Mouse (Mus musculus): ENCODE results near the gene Sox30. TPM values are rescaled to one million over a fixed set of nuclear protein-coding genes. Genes with fewer than 3 reads are reported as not detected.

Sox30 gene
- total and polyA plus RNA-seq, 3 experiments: not detected

DNA sequence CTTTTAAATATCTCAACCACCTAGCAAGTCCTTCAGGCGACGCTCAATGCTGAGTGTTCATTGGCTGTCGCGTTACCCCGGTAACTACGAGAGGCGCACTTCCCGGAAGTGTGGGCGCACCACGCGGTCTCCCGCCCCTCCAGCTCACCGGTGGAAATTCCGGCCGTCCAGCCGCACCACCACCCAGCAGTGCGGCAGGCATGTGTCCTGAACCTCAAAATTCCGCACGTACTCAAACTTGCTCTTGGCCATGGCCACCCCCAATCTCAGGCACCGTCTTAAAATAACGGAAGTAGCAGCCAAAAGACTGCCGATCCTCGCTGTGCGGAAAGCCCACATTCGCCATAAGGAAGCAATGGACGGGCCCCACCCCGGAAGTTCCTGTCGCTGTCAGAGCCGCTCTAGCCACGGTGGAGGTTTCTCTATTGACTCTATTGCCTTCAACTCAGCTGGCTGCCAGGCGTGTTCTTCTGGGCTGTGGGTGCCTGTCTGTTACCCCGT, 24.9 kb upstream of the Sox30 start, which contains the start of gene Thg1l (continued):
- TF ChIP-seq MAFK (IDR thresholded peaks at IDR 0.05; ENCODE audit: insufficient replicate concordance, low read length) (no peak), SIN3A (IDR thresholded peaks at IDR 0.05; ENCODE audit: low read length) (peak; percentile 100), PAX5 (IDR thresholded peaks at IDR 0.05; ENCODE audit: low read length) (no peak), MXI1 (IDR thresholded peaks at IDR 0.05; ENCODE audit: low read depth, low read length) (peak; percentile 99), ZMIZ1 (IDR thresholded peaks at IDR 0.05; ENCODE audit: low read depth, low read length) (peak; percentile 92), CHD1 (IDR thresholded peaks at IDR 0.05; ENCODE audit: low read depth, low read length) (no peak), ZC3H11A (IDR thresholded peaks at IDR 0.05; ENCODE audit: low read depth, low read length) (no peak), MAZ (IDR thresholded peaks at IDR 0.05; ENCODE audit: low read depth, low read length) (0 out of 2 replicates have a peak, but pooled peaks have one; percentile 78), RAD21 (IDR thresholded peaks at IDR 0.05; ENCODE audit: low read depth, low read length) (no peak), BHLHE40 (IDR thresholded peaks at IDR 0.05; ENCODE audit: low read depth, low read length) (peak; percentile 25; the same call in 1 of the 2 replicates), SMC3 (IDR thresholded peaks at IDR 0.05; ENCODE audit: low read depth, low read length) (no peak), TBP (conservative IDR thresholded peaks at IDR 0.05; ENCODE audit: low read depth, low read length) (peak; percentile 91), POLR2AphosphoS2 (IDR thresholded peaks at IDR 0.05; ENCODE audit: low read depth, low read length) (peak; percentile 89; the same call in 1 of the 2 replicates), ETS1 (conservative IDR thresholded peaks at IDR 0.05; ENCODE audit: low read depth, low read length) (peak; percentile 70), ELF1 (IDR thresholded peaks at IDR 0.05; ENCODE audit: low read depth, low read length) (peak; percentile 99), CTCF (conservative IDR thresholded peaks at IDR 0.05 in 1 of 2, IDR thresholded peaks at IDR 0.05 in 1 of 2; ENCODE audit: low read depth in 2 of 2, low read length in 2 of 2) (no peak)

DNA sequence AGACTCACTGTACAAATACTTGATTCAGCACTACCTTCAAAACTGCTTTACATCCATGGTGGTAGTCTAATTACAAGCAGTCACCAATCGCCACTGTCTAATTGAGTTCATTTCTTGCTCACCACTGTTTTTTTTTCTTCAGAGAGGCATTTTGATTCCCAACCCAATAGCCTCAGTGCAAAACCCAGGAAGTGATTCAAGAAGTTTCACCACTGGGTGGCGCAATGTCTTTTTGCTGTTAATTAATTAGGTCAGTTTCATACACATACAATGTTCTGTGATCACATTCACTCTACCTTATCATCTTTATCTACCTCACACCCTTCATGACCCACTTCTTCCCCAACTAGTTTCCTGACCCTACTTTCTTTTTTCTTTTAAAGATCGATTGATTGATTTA, 20.5 kb upstream of the Sox30 start:
- Histone ChIP-seq H3K9ac (ENCODE audit: insufficient read depth, low read depth) (no peak overlapping the region), H3K36me3 (replicated peaks in 1 of 2; ENCODE audit: control insufficient read depth in 1 of 2, insufficient read depth in 1 of 2, low read length in 1 of 2) (no peaks in the 10 kb centered on the region), H3K79me2 (replicated peaks; ENCODE audit: control insufficient read depth, extremely low read depth, insufficient read depth, poor library complexity, severe bottlenecking) (no peaks in the 10 kb centered on the region), H3K4me1 (ENCODE audit: control insufficient read depth in 1 of 2, insufficient read depth in 2 of 2) (peaks cover 4 to 11% of the 10 kb centered on the region in 2 experiments; a peak in 3 of 4 replicates), H3K4me2 (ENCODE audit: insufficient read depth, low read depth, poor library complexity, severe bottlenecking) (no peak overlapping the region), H3K27ac (ENCODE audit: insufficient read depth, low read depth) (no peak overlapping the region), H3K27me3 (replicated peaks) (no peaks in the 10 kb centered on the region), H3K4me3 (replicated peaks in 1 of 3; ENCODE audit: low read depth in 2 of 3, low read length in 2 of 3, poor library complexity in 1 of 3) (no peak overlapping the region), H3K9me3 (replicated peaks; ENCODE audit: low read length) (no peaks in the 10 kb centered on the region)
- dilution Hi-C loops (cut with MboI; ENCODE audit: extremely low pct_ligation_motif_present, extremely low pct_unique_long_range_greater_than_20kb, low sequenced_read_pairs) (no loop called here), in situ Hi-C loops (cut with MboI; ENCODE audit: low pct_ligation_motif_present, low pct_unique_long_range_greater_than_20kb, low sequenced_read_pairs) (loop anchor here (10.0 to 25.0 kb wide), 2 partner anchors 178 to 255 kb away; no protein-coding TSS in a partner anchor)
- DNase-seq (ENCODE audit: extremely low read depth): peak; percentile 72
- TF ChIP-seq TCF12 (IDR thresholded peaks at IDR 0.05; ENCODE audit: low read depth, low read length) (no peak), POLR2AphosphoS2 (IDR thresholded peaks at IDR 0.05; ENCODE audit: low read depth, low read length) (no peak), HCFC1 (IDR thresholded peaks at IDR 0.05; ENCODE audit: low read depth, low read length) (peak; percentile 34; the same call in 1 of the 2 replicates), CTCF (conservative IDR thresholded peaks at IDR 0.05 in 1 of 2, IDR thresholded peaks at IDR 0.05 in 1 of 2; ENCODE audit: low read depth in 2 of 2, low read length in 2 of 2) (peak; percentile 54 to 74), JUND (conservative IDR thresholded peaks at IDR 0.05; ENCODE audit: low read depth, low read length) (no peak), SMC3 (IDR thresholded peaks at IDR 0.05; ENCODE audit: low read depth, low read length) (peak; percentile 54), KAT2A (IDR thresholded peaks at IDR 0.05; ENCODE audit: insufficient replicate concordance, low read length) (no peak), ZMIZ1 (IDR thresholded peaks at IDR 0.05; ENCODE audit: low read depth, low read length) (no peak), MXI1 (IDR thresholded peaks at IDR 0.05; ENCODE audit: low read depth, low read length) (no peak), ZNF384 (IDR thresholded peaks at IDR 0.05; ENCODE audit: low read depth, low read length) (peak; percentile 78), RAD21 (IDR thresholded peaks at IDR 0.05; ENCODE audit: low read depth, low read length) (peak; percentile 37), ELF1 (IDR thresholded peaks at IDR 0.05; ENCODE audit: low read depth, low read length) (peak; percentile 83)
